Mouse (Mus musculus) E14TG2a.4 (cell line): Measurements from ENCODE around the gene Chtop.

Experiments used
- CTCF ChIP-seq: conservative IDR thresholded peaks from 2 replicates; pipeline ENCODE4 v1.5.1; 2014; ENCODE audit warnings: low read length
- NANOG ChIP-seq: IDR thresholded peaks from 2 replicates; pipeline ENCODE4 v1.6.1; 2014; ENCODE audit warnings: borderline replicate concordance, low read length, mixed read lengths

- TF ChIP-seq CTCF, result no peak
- no peak for TF ChIP-seq NANOG
Measured at GRCm38 (mm10) chr3:90509747-90510123, 437 bp upstream of the Chtop start.
